Mouse (Mus musculus) retina, adult 2 months (tissue): ENCODE measurements around the gene Hs3st3a1.

Experiments used
- DNase-seq: peaks from one replicate; pipeline ENCODE4 v3.0.0-alpha.2; 2012; ENCODE audit warnings: low read depth, low spot score

Gene Hs3st3a1

GRCm38 (mm10) chr11:64434611-64435545, at the start of gene Hs3st3a1:
TSS of gene Hs3st3a1 (plus strand) at chr11:64435332.
- DNase-seq = no peak

- DNase-seq = no peak
Measured at GRCm38 (mm10) chr11:64386333-64386732, 48.8 kb upstream of the Hs3st3a1 start.

GRCm38 (mm10) chr11:64396331-64396881, 38.7 kb upstream of the Hs3st3a1 start:
- DNase-seq = peak; percentile 22

- no peak for DNase-seq
Measured at GRCm38 (mm10) chr11:64396949-64397348, 38.2 kb upstream of the Hs3st3a1 start.

- DNase-seq = no peak
Measured at GRCm38 (mm10) chr11:64397612-64398011, 37.5 kb upstream of the Hs3st3a1 start.

GRCm38 (mm10) chr11:64400534-64401093, 34.5 kb upstream of the Hs3st3a1 start:
- no peak for DNase-seq

GRCm38 (mm10) chr11:64418969-64419368, 16.2 kb upstream of the Hs3st3a1 start:
- DNase-seq = no peak

- DNase-seq = no peak
Measured at GRCm38 (mm10) chr11:64435546-64436411, 647 bp downstream of the Hs3st3a1 start.

- no peak for DNase-seq
Measured at GRCm38 (mm10) chr11:64436412-64436727, 1.2 kb downstream of the Hs3st3a1 start, which contains the start of gene F930015N05Rik. TSS of gene F930015N05Rik (minus strand) at chr11:64436653.

- no peak for DNase-seq
Measured at GRCm38 (mm10) chr11:64436791-64437298, 1.7 kb downstream of the Hs3st3a1 start.

- no peak for DNase-seq
Measured at GRCm38 (mm10) chr11:64437721-64438120, 2.6 kb downstream of the Hs3st3a1 start.

- DNase-seq = no peak
Measured at GRCm38 (mm10) chr11:64438909-64439308, 3.8 kb downstream of the Hs3st3a1 start.

GRCm38 (mm10) chr11:64442119-64442518, 7.0 kb downstream of the Hs3st3a1 start:
- peak; percentile 34 for DNase-seq

GRCm38 (mm10) chr11:64442701-64443100, 7.6 kb downstream of the Hs3st3a1 start:
- no peak for DNase-seq

GRCm38 (mm10) chr11:64445227-64445626, 10.1 kb downstream of the Hs3st3a1 start:
- no peak for DNase-seq

GRCm38 (mm10) chr11:64448586-64449315, 13.6 kb downstream of the Hs3st3a1 start:
- DNase-seq = no peak

GRCm38 (mm10) chr11:64461746-64462145, 26.6 kb downstream of the Hs3st3a1 start:
- no peak for DNase-seq

- DNase-seq = no peak
Measured at GRCm38 (mm10) chr11:64468737-64469136, 33.6 kb downstream of the Hs3st3a1 start.

- DNase-seq = no peak
Measured at GRCm38 (mm10) chr11:64470689-64471088, 35.6 kb downstream of the Hs3st3a1 start.

GRCm38 (mm10) chr11:64473679-64474078, 38.5 kb downstream of the Hs3st3a1 start:
- no peak for DNase-seq

- no peak for DNase-seq
Measured at GRCm38 (mm10) chr11:64481445-64481844, 46.3 kb downstream of the Hs3st3a1 start.
